Mouse (Mus musculus) thymus, postnatal 10 days (tissue): ENCODE data around the gene Cyfip1.
"Not testable (repeated sequence)": the region's sequence is repeated elsewhere in the genome, so short reads cannot be mapped to it uniquely, and the experiment has no call there.

ENCODE experiments used
- DNase-seq, 2 experiments: peaks; one replicate each; pipeline ENCODE4 v3.0.0; 2021; ENCODE audit warnings: low spot score in 2 of 2

The Cyfip1 gene

DNA sequence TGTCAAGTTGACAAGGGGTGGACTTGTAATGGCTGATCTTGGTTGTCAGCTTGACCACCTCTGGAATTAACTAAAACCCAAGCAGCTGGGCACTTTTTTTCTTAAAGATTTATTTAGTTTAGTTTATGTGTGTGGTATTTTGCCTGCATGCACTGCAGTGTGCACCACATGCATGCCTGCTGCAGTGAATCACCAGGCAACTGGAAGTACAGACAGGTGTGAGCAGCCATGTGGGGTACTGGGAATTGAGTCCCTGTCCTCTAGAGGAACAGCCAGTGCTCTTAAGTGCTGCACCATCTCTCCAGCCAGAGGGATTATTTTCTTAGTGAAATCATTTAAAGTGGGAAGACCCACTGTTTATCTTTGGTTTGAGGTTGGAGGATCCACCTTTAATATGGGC, 23.5 kb downstream of the Cyfip1 start:
- DNase-seq = no peak

DNA sequence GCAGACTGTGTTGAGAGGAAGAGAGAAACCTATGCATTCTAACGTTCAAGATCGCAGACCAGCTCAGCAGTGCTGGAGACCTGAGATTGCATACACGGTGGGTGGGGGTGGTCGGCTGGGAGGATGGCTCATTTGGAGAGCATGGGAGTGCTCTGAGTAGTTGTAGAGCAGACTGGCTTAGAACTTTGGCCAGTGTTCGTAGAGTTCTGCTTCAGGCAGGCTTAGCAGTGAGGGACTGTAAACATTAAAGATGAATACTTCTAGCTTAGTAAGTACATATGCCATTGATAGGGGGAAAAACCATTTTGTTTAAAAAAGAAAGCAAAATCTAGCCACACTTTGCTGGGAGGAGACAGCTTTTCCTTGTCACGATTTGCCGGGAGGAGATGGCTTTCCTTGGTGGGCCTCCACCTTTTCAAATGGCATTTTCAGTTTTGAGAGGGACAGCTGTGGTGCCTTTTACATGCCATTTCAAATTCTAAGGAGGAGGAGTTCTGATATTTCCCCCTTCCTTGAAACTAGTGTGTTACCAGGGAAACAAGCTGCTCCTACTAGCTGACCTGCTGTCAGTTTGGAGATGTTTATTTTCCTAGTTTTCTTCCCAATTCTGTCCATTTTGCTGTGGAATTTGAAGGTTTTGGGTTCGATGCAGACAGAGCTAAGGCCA, 24.3 kb downstream of the Cyfip1 start:
- DNase-seq = no peak

- no peak for DNase-seq
These were observed 26.7 kb downstream of the Cyfip1 start for GRCm38 (mm10) chr7:55868247-55868646.

GRCm38 (mm10) chr7:55869220-55869619, 27.7 kb downstream of the Cyfip1 start:
- DNase-seq = no peak

DNA sequence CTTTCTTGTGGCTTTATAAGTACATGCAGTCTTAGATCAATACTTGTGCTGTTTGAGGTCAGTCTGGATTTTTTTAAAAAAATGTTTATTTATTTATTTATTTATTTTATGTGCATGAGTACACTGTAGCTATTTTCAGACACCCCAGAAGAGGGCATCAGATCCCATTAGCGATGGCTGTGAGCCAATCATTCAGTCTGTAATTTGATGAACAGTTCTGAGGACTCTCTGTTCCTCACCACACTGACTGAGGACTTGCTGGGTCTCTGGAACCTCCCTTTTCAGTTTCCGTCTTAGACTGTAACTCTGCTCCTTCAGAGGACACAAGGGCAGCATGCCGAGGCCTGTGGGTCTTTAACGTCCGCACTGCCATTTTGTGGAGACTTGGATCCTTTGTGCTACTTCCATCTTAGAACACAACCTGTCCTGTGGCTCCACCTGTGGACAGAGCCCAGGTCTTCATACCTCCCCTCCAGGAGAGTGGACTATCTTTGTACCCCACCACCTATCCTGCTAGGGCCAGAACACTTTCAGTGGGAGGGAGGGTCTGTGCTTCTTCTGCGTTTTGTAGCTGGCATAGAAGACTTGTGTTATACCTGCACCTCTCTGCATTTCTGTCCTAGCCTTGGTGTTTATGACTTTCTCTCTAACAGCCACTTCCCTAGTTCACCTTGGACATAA, 28.9 kb downstream of the Cyfip1 start:
- no peak for DNase-seq

DNA sequence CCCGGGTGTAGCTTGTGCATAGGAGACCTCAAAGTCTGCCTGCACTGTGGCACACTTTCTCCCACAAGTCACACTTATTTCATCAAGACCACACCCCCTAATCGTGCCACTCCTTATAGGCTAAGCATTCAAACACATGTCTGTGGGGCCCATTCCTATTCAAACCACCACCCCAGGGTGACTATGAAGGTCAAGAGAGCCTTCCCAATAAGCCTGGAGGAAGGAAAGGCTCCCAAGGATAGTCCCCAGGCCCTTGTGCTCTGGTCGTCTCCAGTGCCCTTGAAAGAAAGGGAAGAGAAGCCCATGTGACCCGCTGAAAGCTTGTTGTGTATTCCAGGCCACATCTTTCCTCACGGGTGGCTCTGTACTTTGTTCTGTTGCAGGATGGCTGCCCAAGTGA, 29.9 kb downstream of the Cyfip1 start:
- DNase-seq = no peak

GRCm38 (mm10) chr7:55874703-55875102, 33.2 kb downstream of the Cyfip1 start:
- DNase-seq = no peak

GRCm38 (mm10) chr7:55877721-55878120, 36.2 kb downstream of the Cyfip1 start:
- DNase-seq = no peak

- DNase-seq = no peak
These were observed 39.3 kb downstream of the Cyfip1 start for GRCm38 (mm10) chr7:55880882-55881281.

DNA sequence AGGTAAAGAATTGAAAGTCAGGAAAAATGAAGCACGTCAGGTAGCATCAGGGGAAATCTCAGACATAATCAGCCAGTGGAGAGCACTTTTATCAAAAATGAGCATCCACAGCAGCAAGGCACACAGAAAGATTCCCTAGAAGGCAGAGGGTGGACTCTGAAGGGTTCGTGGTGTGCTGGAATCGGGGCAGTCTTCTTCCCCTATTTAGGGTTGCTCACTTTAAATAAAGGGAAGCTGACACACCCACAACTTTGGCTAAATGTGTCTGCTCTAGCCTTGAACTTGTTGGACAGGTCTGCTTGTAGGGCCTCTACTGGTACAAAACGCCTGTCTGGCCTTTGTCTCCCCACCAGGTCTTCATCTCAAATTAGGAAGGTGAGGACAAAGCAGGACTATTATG, 47.1 kb downstream of the Cyfip1 start:
- no peak for DNase-seq

GRCm38 (mm10) chr7:55889996-55890395, 48.5 kb downstream of the Cyfip1 start:
- no peak for DNase-seq

DNA sequence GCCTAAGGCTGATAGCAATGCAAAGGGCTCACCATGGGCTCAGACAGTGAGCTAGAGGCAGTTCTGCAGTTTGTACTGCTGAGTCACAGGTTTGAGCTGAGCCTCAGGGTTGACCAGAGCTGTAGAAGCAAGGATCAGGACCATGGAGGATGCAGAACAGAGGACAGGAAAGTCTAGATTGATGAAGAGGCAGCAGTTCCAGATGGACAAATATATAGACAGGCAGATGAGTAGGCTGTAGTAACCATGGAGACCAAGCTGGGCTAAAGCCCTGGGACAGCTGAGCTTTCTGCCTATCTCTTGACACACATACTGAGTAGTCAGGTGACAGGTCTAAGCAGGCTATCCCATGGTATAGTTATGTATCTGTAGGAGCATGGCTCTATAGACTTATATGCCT, 49.2 kb downstream of the Cyfip1 start:
- DNase-seq = no peak

GRCm38 (mm10) chr7:55891797-55892196, 50.3 kb downstream of the Cyfip1 start:
- no peak for DNase-seq

GRCm38 (mm10) chr7:55903766-55904165, 62.2 kb downstream of the Cyfip1 start:
- DNase-seq = no peak

GRCm38 (mm10) chr7:55905449-55905848, 63.9 kb downstream of the Cyfip1 start:
- no peak for DNase-seq

GRCm38 (mm10) chr7:55909519-55909918, 68.0 kb downstream of the Cyfip1 start:
- no peak for DNase-seq

DNA sequence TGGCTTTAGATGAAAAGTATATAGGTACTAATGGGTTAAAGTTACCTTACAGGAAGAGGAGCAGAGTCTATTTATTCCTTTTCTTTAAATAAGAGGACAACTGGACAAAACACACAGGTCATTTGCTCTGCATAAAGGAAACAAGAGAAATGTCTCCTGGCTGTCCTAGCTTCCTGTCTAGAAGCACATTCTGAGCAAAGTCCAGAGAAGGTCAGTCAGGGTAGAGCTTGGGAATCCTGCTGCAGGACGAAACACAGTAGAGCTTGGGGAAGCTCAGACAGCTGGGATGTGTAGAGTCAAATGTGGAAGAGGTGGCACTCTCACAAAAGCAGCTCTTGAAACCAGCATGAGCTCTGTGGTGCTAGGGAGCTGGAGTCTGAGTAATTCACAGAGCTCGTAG, 68.8 kb downstream of the Cyfip1 start:
- no peak for DNase-seq

DNA sequence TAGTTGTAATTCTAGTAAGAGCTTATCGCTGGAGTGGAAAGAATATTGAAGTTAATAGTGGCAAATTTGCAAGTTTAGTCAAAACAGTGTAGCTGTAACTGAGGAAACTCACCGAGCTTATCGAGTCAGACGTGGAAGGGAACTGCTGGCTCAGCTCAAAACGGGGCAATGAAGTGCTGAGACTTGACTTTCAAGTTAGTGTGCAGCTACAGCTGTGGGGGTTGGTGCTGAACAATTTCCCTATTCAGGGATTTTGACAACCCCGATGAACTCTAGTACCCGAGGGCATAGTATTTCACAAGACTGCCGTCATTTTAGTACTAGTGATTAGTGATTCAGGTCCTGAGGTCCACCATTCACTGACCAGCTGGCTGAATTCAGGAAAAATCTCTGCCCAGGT, 69.8 kb downstream of the Cyfip1 start:
- DNase-seq = no peak

- DNase-seq = no peak
These were observed 70.6 kb downstream of the Cyfip1 start for GRCm38 (mm10) chr7:55912118-55912517.

- DNase-seq = not testable (repeated sequence)
These were observed 76.8 kb downstream of the Cyfip1 start for GRCm38 (mm10) chr7:55918365-55918764.

GRCm38 (mm10) chr7:55927262-55927661, 85.7 kb downstream of the Cyfip1 start:
- DNase-seq = no peak

DNA sequence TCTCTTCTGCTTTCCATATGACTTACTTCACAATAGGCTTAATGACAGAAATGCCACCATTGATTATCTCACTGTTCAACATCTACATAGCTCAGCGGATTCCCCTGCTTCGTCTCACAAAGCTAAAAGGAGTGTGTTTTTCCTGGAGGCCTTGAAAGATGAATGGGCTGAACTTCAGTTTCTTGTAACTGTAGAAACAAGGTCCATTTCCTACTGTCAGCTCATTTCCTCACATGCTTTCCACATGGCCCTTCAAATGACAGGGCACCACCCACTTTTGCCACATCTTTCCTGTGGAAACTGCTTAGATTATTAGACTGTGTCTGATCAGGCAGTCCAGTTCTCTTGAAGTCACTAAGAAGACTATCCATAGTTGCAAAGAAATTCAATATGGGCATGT, 87.1 kb downstream of the Cyfip1 start:
- DNase-seq = no peak

GRCm38 (mm10) chr7:55935025-55935424, 93.5 kb downstream of the Cyfip1 start:
- DNase-seq = no peak

DNA sequence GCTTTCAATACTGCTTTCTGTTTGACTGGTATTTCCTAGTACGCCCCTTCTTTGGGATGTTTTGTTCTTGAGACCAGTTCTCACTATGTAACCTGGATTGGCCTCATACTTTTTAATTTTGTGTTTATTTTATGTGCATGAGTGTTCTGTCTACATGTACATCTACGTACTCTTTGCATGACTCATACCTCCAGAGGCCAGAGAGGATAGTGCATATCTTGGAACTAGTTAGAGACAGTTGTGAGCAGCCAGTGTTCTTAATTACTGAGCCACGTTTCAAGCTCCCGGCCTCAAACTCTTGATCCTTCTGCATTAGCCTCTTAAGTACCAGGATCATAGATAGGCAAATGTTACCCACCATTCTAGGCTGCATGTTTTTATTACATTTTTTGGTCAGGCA, 96.8 kb downstream of the Cyfip1 start:
- DNase-seq = no peak
